Mouse (Mus musculus): ENCODE data around the gene Kctd2.

DNA sequence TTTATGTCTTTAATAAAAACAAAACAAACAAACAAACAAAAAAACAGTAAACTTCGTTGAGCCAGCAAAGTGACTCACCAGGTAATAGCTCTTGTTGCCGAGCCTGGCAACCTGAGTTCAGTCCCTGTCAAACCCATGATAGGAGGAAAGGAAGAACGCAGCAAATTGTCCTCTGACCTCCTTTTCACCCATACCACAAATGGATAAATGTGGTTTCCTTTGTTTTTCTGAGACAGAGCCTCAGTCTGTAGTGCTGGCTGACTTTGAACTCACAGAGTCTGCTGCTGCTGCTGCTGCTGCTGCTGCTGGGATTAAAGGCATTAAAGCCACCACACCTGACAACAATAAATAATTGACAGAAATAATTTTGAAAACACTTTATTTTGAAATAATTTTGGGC lies 3.2 kb downstream of the Kctd2 start:
- no peak for TF ChIP-seq CTCF (IDR thresholded peaks at IDR 0.05; ENCODE audit: borderline replicate concordance, control insufficient read depth, extremely low read depth, insufficient read depth, low read length, poor library complexity)
- TF ChIP-seq POLR2A (IDR thresholded peaks at IDR 0.05; ENCODE audit: control insufficient read depth, extremely low read depth, insufficient read depth, low read length, poor library complexity) = no peak
